Mouse (Mus musculus) gastrocnemius, adult 2 months (tissue): ENCODE results near the gene Ftsj3. TPM values are rescaled to one million over a fixed set of nuclear protein-coding genes. Genes with fewer than 3 reads are reported as not detected.
"Not testable (repeated sequence)": the region's sequence is repeated elsewhere in the genome, so short reads cannot be mapped to it uniquely, and the experiment has no call there.

Source experiments
- DNase-seq: peaks from one replicate; pipeline ENCODE4 v3.0.0; 2022
- H3K27ac ChIP-seq: fragments of 200-600 bp; 2 replicates; pipeline ENCODE4 v1.8.1; 2022; ENCODE audit warnings: mild to moderate bottlenecking
- H3K4me3 ChIP-seq: fragments of 200-600 bp; 2 replicates; pipeline ENCODE4 v1.8.1; 2022; ENCODE audit warnings: mild to moderate bottlenecking, moderate library complexity
- CTCF ChIP-seq: fragments of 200-600 bp; IDR thresholded peaks from 2 replicates; pipeline ENCODE4 v1.8.1; 2022; ENCODE audit warnings: antibody characterized with exemption, mild to moderate bottlenecking, moderate library complexity
- intact Hi-C: fragments of 180-260 bp; cut with DNase I; formaldehyde crosslinking; loops from one replicate; pipeline ENCODE4 v1.15.1; 2025
- total RNA-seq, 2 experiments: library from RNA; stranded (reverse); gene quantifications; 2 replicates each; pipeline ENCODE4 v1.2.3; 2021

Ftsj3 gene
- total RNA-seq, 2 experiments from 2014 or later: 21.9 to 22.3 TPM

DNA sequence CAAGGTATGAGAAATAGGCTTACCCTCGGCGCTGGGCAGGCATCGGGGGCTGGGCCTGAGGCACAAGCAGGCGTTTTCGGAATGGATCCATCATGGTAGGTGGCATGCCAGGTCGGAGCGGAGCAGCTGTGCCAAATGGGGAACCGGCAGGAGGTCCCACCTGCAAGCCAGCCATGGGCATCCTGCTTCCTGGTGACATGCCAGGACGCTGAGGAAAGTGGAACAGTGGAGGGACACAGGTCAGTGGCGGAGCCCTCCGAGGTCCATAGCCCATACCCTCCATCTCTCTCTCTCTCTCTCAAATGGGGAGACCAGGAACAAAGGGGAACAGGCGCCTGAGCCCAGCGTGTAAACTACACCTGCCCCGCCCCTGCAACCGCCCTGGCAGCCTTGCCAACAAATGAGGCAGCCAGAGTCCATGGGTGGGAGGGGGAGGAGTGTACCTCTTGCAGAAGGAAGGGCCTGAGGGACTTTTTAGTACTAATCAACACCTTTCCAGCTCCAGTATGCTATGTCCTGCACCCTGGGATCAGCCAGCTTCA, 11.5 kb upstream of the Ftsj3 start:
- peak; percentile 70 for DNase-seq
- no peak for TF ChIP-seq CTCF
- Histone ChIP-seq H3K4me3 (peak overlapping the region; percentile 61), H3K27ac (peak overlapping the region; percentile 99)
- intact Hi-C loops: no loop called here

GRCm38 (mm10) chr11:106266431-106266830, 10.6 kb upstream of the Ftsj3 start:
- H3K27ac ChIP-seq: peak overlapping the region; percentile 99
- no peak overlapping the region for H3K4me3 ChIP-seq
- intact Hi-C loops: no loop called here
- no peak for TF ChIP-seq CTCF
- no peak for DNase-seq

GRCm38 (mm10) chr11:106265570-106265969, 9.7 kb upstream of the Ftsj3 start:
- no peak overlapping the region for H3K4me3 ChIP-seq
- DNase-seq: no peak
- no peak for TF ChIP-seq CTCF
- no peak overlapping the region for H3K27ac ChIP-seq
- intact Hi-C loops: no loop called here

DNA sequence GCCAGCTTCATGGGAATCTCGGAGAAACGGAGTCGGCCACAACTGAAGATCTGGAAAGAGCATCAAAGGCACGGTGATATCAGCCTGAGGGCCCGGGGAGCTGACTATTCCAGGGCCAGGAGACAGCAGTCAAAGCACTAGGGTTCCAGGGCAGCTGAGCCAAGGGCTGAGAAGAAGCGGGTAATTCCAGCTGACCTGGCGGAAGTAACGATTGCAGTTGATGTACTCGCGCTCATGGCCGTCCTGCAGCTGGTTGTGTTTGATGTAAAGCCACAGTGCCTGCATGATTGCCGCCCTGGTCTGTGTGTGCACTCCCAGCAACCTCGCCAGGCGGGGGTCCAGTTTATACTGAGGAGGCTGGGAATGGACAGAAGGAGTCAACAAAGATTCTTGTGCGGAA, 9.1 kb upstream of the Ftsj3 start:
- no peak for DNase-seq
- intact Hi-C loops: no loop called here
- Histone ChIP-seq H3K27ac (no peak overlapping the region), H3K4me3 (no peak overlapping the region)
- no peak for TF ChIP-seq CTCF

GRCm38 (mm10) chr11:106263963-106264362, 8.1 kb upstream of the Ftsj3 start:
- Histone ChIP-seq H3K4me3 (no peak overlapping the region), H3K27ac (peak overlapping the region; percentile 17; the same call in 1 of the 2 replicates)
- DNase-seq: no peak
- intact Hi-C loops: no loop called here
- no peak for TF ChIP-seq CTCF

- H3K4me3 ChIP-seq: no peak overlapping the region
- DNase-seq: no peak
- intact Hi-C loops: no loop called here
- TF ChIP-seq CTCF: no peak
- H3K27ac ChIP-seq: no peak overlapping the region
Observed at GRCm38 (mm10) chr11:106260826-106261450, 5.1 kb upstream of the Ftsj3 start.

GRCm38 (mm10) chr11:106256775-106257174, 896 bp upstream of the Ftsj3 start:
- Histone ChIP-seq H3K27ac (peak overlapping the region; percentile 94), H3K4me3 (peak overlapping the region; percentile 97)
- DNase-seq: no peak
- intact Hi-C loops: loop anchor here (1.0 to 5.0 kb wide), 3 partner anchors 20 to 136 kb away; partner anchors contain the start of genes Ccdc47, Ddx42 and Tcam1
- TF ChIP-seq CTCF: peak; percentile 54

DNA sequence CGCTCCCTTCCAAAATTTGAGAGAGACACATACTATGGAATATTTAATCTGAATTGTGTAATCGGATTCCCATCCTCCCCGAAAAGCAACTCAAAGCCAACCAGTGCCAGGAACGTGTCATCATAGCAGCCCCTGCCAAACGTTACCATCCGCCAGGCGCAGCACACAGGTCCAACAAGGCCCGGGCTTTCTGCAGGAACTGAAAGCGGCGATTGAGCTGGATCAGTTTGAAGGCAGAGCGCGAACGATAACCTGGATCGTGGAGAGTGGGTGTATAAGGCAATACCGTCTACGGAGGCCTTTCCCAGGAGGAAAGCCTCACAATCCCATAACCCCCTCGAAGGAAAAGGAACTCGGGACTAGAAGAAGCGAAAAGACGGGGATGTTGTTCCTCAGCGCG, 705 bp downstream of the Ftsj3 start:
- Histone ChIP-seq H3K4me3 (peak overlapping the region; percentile 97), H3K27ac (peak overlapping the region; percentile 94)
- TF ChIP-seq CTCF: no peak
- intact Hi-C loops: loop anchor here (5.0 kb wide), 1 partner anchor 38 kb away; the partner anchor contains the start of genes Ccdc47 and Ddx42
- no peak for DNase-seq

GRCm38 (mm10) chr11:106254767-106255166, 1.1 kb downstream of the Ftsj3 start:
- intact Hi-C loops: loop anchor here (5.0 kb wide), 1 partner anchor 37 kb away; the partner anchor contains the start of genes Ccdc47 and Ddx42

GRCm38 (mm10) chr11:106249326-106249725, 6.6 kb downstream of the Ftsj3 start:
- DNase-seq: no peak
- H3K4me3 ChIP-seq: no peak overlapping the region
- TF ChIP-seq CTCF: no peak
- intact Hi-C loops: no loop called here
- H3K27ac ChIP-seq: no peak overlapping the region

More at GRCm38 (mm10) chr11:106254767-106255166, 1.1 kb downstream of the Ftsj3 start:
- H3K27ac ChIP-seq: peak overlapping the region; percentile 94
- peak overlapping the region; percentile 97 for H3K4me3 ChIP-seq
- no peak for TF ChIP-seq CTCF
- DNase-seq: no peak

DNA sequence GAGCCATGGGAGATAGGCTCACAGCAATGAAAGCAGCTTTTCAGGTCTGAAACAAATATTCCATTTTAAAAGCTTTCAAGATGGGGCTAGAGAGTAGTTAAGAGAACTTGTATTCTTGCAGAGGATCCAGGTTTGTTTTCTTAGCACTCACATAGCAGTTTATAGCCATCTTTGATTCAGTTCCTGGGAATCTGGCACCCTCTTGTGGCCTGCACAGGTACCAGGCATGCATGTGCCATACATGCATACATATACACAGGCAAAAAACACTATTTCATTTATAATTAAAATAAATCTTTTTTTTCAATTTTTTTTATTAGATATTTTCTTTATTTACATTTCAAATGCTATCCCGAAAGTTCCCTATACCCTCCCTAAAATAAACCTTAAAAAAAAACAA, 9.0 kb downstream of the Ftsj3 start:
- peak; percentile 55 for TF ChIP-seq CTCF
- no peak overlapping the region for H3K4me3 ChIP-seq
- H3K27ac ChIP-seq: no peak overlapping the region
- no peak for DNase-seq
- intact Hi-C loops: no loop called here

DNA sequence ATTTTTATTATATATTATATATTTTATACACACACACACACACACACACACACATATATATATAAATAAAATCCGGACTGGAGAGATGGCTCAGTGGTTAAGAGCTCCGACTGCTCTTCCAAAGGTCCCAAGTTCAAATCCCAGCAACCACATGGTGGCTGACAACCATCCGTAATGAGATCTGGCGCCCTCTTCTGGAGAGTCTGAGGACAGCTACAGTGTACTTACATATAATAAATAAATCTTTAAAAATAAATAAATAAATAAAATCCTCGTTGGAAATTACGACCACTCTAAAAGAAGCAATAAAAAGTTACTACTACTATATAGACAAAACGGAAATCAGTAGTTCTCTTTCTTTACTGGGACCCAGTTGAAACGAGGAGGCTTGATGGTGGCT, 21.9 kb downstream of the Ftsj3 start:
- DNase-seq, intact Hi-C loops, H3K27ac ChIP-seq, H3K4me3 ChIP-seq: not testable (repeated sequence)
- TF ChIP-seq CTCF: peak; percentile 50

DNA sequence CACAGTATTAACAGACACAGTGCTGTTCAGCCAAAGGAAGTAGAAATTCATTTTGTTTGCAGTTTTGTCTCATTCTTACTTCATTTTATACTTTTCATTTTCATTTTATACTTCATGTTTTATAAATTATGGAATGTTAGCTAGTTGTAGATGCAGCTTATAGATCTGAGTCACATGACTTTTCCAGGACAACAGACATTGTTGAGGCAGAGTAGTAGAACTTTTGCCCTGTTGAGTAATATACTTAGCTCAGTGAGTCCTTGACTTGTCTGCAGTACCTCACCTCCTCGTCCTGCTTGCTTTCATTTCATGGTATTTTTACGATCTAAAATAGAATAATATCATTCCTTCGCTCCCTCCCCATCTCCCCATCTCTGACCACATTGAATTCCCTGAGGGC, 35.3 kb downstream of the Ftsj3 start:
- intact Hi-C loops: no loop called here
- no peak for DNase-seq

More for the DNA sequence above, 35.3 kb downstream of the Ftsj3 start:
- Histone ChIP-seq H3K27ac (no peak overlapping the region), H3K4me3 (no peak overlapping the region)
- no peak for TF ChIP-seq CTCF
